Mouse (Mus musculus) limb, embryonic 12.5 days (tissue): Measurements from ENCODE around the gene Ggps1. TPM values are rescaled to one million over a fixed set of nuclear protein-coding genes. Genes with fewer than 3 reads are reported as not detected.
"Not testable (repeated sequence)": the region's sequence is repeated elsewhere in the genome, so short reads cannot be mapped to it uniquely, and the experiment has no call there.

Experiments used
- ATAC-seq: fragments of 200-750 bp; cut with Nextera tagmentation; 2 replicates; pipeline ENCODE4 v1.8.0; 2017; ENCODE audit warnings: low read depth, moderate TSS enrichment; ENCODE audit not compliant: insufficient number of reproducible peaks, insufficient read depth, low FRiP score, low TSS enrichment
- H3K27ac ChIP-seq: fragments of 300-500 bp; sonication (generic); 2 replicates; pipeline ENCODE4 v1.5.1; 2016; ENCODE audit warnings: mild to moderate bottlenecking, moderate library complexity
- H3K27me3 ChIP-seq: fragments of 300-500 bp; sonication (generic); 2 replicates; pipeline ENCODE4 v1.6.1; 2016; ENCODE audit warnings: mild to moderate bottlenecking, moderate library complexity
- H3K36me3 ChIP-seq: fragments of 300-500 bp; sonication (generic); 2 replicates; pipeline ENCODE4 v1.6.1; 2016; ENCODE audit warnings: mild to moderate bottlenecking, moderate library complexity
- H3K4me1 ChIP-seq: fragments of 300-500 bp; sonication (generic); replicated peaks from 2 replicates; pipeline ENCODE4 v1.6.1; 2016
- H3K4me2 ChIP-seq: fragments of 300-500 bp; sonication (generic); 2 replicates; pipeline ENCODE4 v1.6.1; 2016; ENCODE audit warnings: mild to moderate bottlenecking, moderate library complexity
- H3K4me3 ChIP-seq: fragments of 300-500 bp; sonication (generic); replicated peaks from 2 replicates; pipeline ENCODE4 v1.5.1; 2016; ENCODE audit warnings: mild to moderate bottlenecking
- H3K9ac ChIP-seq: fragments of 300-500 bp; sonication (generic); replicated peaks from 2 replicates; pipeline ENCODE4 v1.6.1; 2016; ENCODE audit warnings: mild to moderate bottlenecking, moderate library complexity
- H3K9me3 ChIP-seq: fragments of 300-500 bp; sonication (generic); 2 replicates; pipeline ENCODE4 v1.6.1; 2016; ENCODE audit warnings: mild to moderate bottlenecking, moderate library complexity
- WGBS: fragments of 180-500 bp; shearing (Covaris S2); methylation state at CpG from one replicate; pipeline ENCODE4 v1.1.7; 2016; 5-methylcytosine and 5-hydroxymethylcytosine counted together
- polyA plus RNA-seq: library from polyadenylated mRNA; unstranded; fragments of >200 nt; fragmentation: Nextera tagmentation; extraction: Ambion mirVana; gene quantifications from 2 replicates; pipeline ENCODE4 v1.2.1, GENCODE M21; 2016

Ggps1 gene
- polyA plus RNA-seq, 1 experiment from 2014 or later: 60.5 TPM

DNA sequence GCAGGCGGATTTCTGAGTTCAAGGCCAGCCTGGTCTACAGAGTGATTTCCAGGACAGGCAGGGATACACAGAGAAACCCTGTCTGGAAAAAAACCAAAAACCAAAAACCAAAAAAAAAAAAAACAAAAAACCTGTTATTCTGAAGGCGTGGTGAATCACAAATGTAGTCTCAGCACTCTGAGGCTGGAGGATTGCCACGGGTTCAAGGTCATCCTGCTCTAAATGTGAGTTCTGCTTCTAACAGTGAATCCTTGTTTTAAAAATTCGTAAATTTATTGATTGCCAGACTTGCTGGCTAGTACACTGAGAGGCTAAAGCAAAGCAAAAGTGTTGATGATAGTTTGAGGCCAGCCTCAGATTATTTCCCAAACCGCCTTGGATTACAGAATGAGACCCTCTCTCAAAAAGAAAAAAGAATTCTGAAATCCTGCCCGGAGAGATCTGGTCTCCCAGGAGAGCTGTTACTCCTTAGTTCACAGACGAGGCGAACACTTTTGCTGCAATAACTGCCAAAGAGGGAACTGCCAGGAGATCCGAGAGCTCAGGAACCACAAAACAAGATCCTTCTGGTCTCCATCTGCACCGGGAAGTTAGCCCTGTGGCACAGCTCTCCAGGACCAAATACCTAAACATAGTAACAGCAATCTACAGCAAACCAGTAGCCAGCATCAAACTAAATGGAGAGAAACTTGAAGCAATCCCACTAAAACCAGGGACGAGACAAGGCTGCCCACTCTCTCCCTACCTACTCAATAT lies 27.2 kb downstream of the Ggps1 start:
- H3K9me3 ChIP-seq: no peaks in the 10 kb centered on the region
- H3K4me3 ChIP-seq: no peak overlapping the region
- ATAC-seq: no peak
- H3K27ac ChIP-seq: no peak overlapping the region
- 92% methylated on average over 11 of the region's 11 CpGs for WGBS
- no peak overlapping the region for H3K4me2 ChIP-seq
- H3K9ac ChIP-seq: no peak overlapping the region
- no peaks in the 10 kb centered on the region for H3K36me3 ChIP-seq
- peaks cover 14% of the 10 kb centered on the region for H3K4me1 ChIP-seq
- no peaks in the 10 kb centered on the region for H3K27me3 ChIP-seq

- 92% methylated on average over 3 of the region's 3 CpGs for WGBS
- not testable (repeated sequence) for H3K27me3 ChIP-seq, H3K4me2 ChIP-seq, H3K27ac ChIP-seq, H3K36me3 ChIP-seq, H3K9ac ChIP-seq, H3K4me3 ChIP-seq, H3K9me3 ChIP-seq, ATAC-seq
- peaks cover 12% of the 10 kb centered on the region for H3K4me1 ChIP-seq
Measured at GRCm38 (mm10) chr13:14035352-14035751, 27.9 kb downstream of the Ggps1 start.

- Histone ChIP-seq H3K9ac (no peak overlapping the region), H3K4me1 (peaks cover 8% of the 10 kb centered on the region), H3K36me3 (peaks cover 5% of the 10 kb centered on the region), H3K4me2 (no peak overlapping the region), H3K27ac (no peak overlapping the region), H3K9me3 (no peaks in the 10 kb centered on the region), H3K27me3 (no peaks in the 10 kb centered on the region), H3K4me3 (no peak overlapping the region)
- ATAC-seq: no peak
Measured at GRCm38 (mm10) chr13:14034073-14034348, 29.3 kb downstream of the Ggps1 start.

GRCm38 (mm10) chr13:14033309-14034072 lies 29.8 kb downstream of the Ggps1 start:
- Histone ChIP-seq H3K27ac (no peak overlapping the region), H3K4me2 (no peak overlapping the region), H3K4me3 (no peak overlapping the region), H3K9me3 (no peaks in the 10 kb centered on the region), H3K36me3 (peaks cover 9% of the 10 kb centered on the region), H3K27me3 (no peaks in the 10 kb centered on the region), H3K9ac (no peak overlapping the region), H3K4me1 (peaks cover 4% of the 10 kb centered on the region)
- no peak for ATAC-seq
- WGBS: 89% methylated on average over 5 of the region's 5 CpGs

GRCm38 (mm10) chr13:14026154-14026820 lies 37.0 kb downstream of the Ggps1 start:
- Histone ChIP-seq H3K4me3 (no peak overlapping the region), H3K9me3 (no peaks in the 10 kb centered on the region), H3K4me2 (no peak overlapping the region), H3K4me1 (no peaks in the 10 kb centered on the region), H3K27ac (no peak overlapping the region), H3K27me3 (no peaks in the 10 kb centered on the region), H3K9ac (no peak overlapping the region), H3K36me3 (peaks cover 40% of the 10 kb centered on the region)
- 94% methylated on average over 6 of the region's 6 CpGs for WGBS
- ATAC-seq: no peak

- peaks cover 40% of the 10 kb centered on the region for H3K36me3 ChIP-seq
- 92% methylated on average over 6 of the region's 6 CpGs for WGBS
- no peaks in the 10 kb centered on the region for H3K9me3 ChIP-seq
- no peak overlapping the region for H3K4me2 ChIP-seq
- ATAC-seq: no peak
- H3K9ac ChIP-seq: no peak overlapping the region; the same call in 1 of the 2 replicates
- H3K27me3 ChIP-seq: no peaks in the 10 kb centered on the region
- no peak overlapping the region for H3K4me3 ChIP-seq
- no peak overlapping the region for H3K27ac ChIP-seq
- no peaks in the 10 kb centered on the region for H3K4me1 ChIP-seq
Measured at GRCm38 (mm10) chr13:14025554-14025953, 37.7 kb downstream of the Ggps1 start.

DNA sequence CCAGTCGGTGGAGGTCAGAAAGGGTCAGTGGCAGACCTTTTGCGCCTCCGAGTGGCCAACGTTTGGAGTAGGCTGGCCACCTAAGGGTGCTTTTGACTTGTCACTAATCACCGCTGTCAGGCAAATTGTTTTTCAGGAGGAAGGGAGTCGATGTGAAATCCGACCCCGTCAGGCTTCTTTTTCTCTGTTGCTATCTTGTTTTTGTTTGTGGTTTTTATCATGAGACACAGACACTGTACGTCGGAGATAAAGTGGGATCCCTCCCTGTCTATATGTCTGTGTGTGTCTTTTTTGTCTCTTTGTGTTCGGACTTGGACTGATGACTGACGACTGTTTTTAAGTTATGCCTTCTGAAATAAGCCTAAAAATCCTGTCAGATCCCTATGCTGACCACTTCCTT lies 41.9 kb downstream of the Ggps1 start:
- peaks cover 42% of the 10 kb centered on the region for H3K36me3 ChIP-seq
- not testable (repeated sequence) for H3K4me1 ChIP-seq, ATAC-seq, H3K9ac ChIP-seq, H3K4me3 ChIP-seq, H3K27ac ChIP-seq, H3K4me2 ChIP-seq, H3K27me3 ChIP-seq, H3K9me3 ChIP-seq
- 83% methylated on average over 12 of the region's 12 CpGs for WGBS

DNA sequence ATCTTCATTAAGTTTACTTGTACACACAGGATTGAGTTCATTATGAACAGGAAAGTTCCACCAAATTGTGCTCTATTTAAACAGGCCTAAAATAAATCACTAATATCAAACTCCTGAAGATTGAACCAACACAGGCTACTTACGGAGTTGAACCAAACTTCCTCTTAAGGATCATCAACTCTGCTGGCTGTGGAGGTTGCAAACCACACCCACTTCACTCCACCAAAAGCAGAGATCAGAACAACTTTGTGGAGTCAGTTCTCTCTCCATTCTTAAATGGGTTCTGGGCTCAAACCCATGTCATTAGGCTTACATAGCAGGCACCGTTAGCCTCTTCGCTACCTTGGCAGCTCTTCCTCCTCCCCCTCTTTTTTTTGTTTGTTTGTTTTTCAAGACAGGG lies 44.4 kb downstream of the Ggps1 start:
- Histone ChIP-seq H3K9ac (no peak overlapping the region), H3K4me2 (no peak overlapping the region), H3K4me1 (no peaks in the 10 kb centered on the region), H3K36me3 (peaks cover 53% of the 10 kb centered on the region), H3K27me3 (no peaks in the 10 kb centered on the region), H3K9me3 (no peaks in the 10 kb centered on the region), H3K4me3 (no peak overlapping the region), H3K27ac (no peak overlapping the region)
- no peak for ATAC-seq
- 86% methylated on average over 3 of the region's 3 CpGs for WGBS

DNA sequence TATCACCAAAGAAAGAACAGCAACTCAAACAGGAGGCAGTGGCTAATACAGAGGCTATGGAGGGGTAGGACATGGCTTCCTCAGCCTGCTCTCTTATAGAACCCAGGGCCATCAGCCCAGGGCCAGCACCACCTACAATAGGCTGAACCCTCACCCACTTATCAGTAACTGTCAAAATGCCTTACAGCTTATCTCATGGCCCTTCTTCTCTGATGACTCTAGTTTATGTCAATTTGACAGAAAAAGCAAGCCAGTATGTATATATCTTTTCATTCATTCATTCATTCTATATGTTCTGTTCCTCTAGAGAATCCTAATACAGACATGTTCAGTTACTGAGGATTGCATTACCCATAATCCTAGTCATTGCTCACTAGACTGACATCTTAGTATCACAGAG lies 45.0 kb downstream of the Ggps1 start:
- Histone ChIP-seq H3K4me2 (no peak overlapping the region), H3K9ac (no peak overlapping the region), H3K9me3 (no peaks in the 10 kb centered on the region), H3K4me1 (no peaks in the 10 kb centered on the region), H3K4me3 (no peak overlapping the region), H3K36me3 (peaks cover 57% of the 10 kb centered on the region), H3K27me3 (no peaks in the 10 kb centered on the region), H3K27ac (no peak overlapping the region)
- ATAC-seq: no peak

DNA sequence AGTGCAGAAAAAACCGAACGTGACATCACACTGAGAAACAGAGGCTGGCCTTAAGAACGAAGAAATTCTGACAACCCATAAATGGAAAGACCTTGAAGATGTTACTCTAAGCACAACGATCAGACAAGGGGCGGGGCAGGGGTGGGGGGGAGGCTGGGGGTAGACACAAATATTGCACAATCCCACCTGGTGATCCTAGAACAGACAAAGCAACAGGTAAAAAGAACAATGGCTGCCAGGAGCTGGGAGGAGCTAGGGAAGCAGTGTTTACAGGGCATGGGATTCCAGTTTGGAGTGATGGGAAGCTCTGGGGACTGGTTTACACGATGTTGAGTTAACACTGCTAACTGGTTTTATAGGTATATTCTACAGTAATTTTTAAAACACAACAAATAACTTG lies 47.7 kb downstream of the Ggps1 start:
- Histone ChIP-seq H3K27me3 (no peaks in the 10 kb centered on the region), H3K9ac (no peak overlapping the region), H3K4me3 (no peak overlapping the region), H3K4me1 (no peaks in the 10 kb centered on the region), H3K9me3 (no peaks in the 10 kb centered on the region), H3K36me3 (peaks cover 79% of the 10 kb centered on the region), H3K4me2 (no peak overlapping the region), H3K27ac (no peak overlapping the region)
- 85% methylated on average over 6 of the region's 6 CpGs for WGBS
- no peak for ATAC-seq

DNA sequence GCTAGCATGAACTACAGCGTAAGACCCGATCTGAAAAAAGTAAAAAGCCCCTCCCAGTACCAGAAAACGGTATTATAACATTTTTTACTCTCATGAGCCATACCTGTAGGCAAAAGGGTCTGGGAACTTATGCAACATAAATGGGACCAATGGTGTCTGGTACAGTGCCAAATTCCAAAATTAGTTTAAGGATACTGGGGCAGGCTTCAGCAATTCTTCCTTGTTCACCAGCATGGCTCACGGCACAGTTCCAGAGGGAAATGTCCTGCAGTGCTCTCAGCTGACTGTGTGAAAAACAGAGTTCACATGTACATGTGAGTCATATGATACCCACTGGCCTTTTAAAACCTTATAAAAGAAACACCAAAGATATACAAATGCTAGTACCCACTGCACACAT lies 48.7 kb downstream of the Ggps1 start:
- no peak overlapping the region for H3K4me3 ChIP-seq
- ATAC-seq: no peak
- no peaks in the 10 kb centered on the region for H3K4me1 ChIP-seq
- no peaks in the 10 kb centered on the region for H3K9me3 ChIP-seq
- no peak overlapping the region for H3K27ac ChIP-seq
- H3K4me2 ChIP-seq: no peak overlapping the region
- 94% methylated on average over 4 of the region's 4 CpGs for WGBS
- no peak overlapping the region for H3K9ac ChIP-seq
- H3K27me3 ChIP-seq: no peaks in the 10 kb centered on the region
- H3K36me3 ChIP-seq: peaks cover 84% of the 10 kb centered on the region
